Mouse (Mus musculus) spleen, adult 18-20 months (tissue): Measurements from ENCODE around the gene Med17.

Experiments
- DNase-seq, 2 experiments: peaks; one replicate each; pipeline ENCODE4 v3.0.0; 2022; ENCODE audit warnings: mixed read lengths in 2 of 2

Med17 gene

DNA sequence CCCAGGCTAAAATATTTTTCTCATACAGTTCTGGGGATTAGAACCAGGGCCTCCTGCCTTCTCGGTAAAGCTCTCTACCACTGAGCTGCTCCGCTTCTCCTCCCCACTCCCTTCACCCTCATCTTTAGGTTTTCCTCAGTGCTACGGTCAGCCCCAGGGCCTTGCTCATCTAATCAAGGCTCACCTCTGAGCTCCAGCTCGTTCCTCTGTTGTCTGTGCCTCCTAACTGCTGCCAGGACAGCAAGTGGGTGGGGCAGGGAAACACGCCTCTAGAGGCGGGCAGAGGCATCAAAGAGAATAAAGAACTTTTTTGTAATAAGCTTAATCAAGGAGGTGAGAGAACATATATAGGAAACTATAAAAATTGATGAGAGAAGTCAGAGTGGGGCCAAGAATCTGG, 8.1 kb upstream of the Med17 start:
- no peak for DNase-seq

DNA sequence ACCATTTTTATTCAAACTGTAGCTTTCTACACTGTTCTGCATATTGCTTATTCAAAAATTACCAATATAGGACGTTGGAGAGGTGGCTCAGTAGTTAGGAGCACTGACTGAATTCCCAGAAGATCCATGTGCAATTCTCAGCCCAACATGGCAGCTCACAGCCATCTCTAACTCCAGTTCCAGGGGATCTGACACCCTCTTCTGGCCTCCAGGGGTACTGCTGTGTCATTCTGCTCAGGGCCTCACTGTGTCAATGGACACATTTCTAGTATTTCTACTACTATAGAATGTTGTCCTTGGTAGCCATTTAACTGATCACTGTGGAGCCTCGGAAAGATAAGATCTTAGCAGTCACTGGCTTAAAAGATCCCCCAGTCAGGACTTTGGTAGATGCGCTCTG, 5.7 kb upstream of the Med17 start:
- DNase-seq = no peak

DNA sequence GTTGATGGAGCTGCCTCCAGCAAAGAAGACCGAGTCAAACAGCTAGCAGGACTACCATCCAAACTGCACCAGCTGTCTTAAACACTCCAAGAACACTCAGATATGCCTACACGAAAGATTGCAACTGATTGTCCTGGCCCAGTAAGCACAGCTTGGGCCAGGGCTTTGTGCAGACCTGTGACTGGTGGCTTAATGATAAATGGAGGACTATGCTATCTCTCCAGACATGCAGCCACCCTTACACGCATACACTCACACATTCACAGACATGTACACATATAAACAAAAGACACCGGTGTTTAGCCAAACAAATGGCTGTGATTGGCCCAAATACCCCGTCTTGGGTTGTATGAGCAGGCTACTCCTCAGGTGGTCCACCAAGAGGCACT, 754 bp upstream of the Med17 start:
- DNase-seq = peak in 1 of 2 experiments; percentile 11

DNA sequence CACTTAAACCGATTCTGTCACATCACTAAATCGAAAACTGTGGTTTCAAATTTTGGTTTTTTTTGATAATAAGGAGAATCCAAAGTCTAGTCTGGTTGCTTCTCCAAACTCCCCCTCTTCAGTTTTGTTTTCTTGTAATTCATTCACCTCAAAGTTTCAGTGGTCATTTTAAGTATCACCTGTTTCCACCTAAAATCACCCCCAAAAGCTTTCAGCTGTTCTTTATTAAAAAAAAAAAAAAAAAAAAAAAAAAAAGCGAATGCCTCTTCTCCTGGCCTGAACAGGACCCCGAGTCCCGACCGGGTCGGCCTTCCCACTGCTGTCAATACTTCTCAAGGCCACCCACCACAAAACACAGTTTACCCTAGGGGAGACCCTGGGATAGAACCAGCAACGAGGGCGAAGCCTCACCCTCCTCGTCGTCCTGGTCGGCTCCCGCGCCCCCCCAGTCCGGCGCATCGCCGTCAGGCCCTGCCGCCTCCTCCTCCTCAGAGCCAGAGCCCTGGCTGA, 537 bp downstream of the Med17 start:
- DNase-seq = no peak

DNA sequence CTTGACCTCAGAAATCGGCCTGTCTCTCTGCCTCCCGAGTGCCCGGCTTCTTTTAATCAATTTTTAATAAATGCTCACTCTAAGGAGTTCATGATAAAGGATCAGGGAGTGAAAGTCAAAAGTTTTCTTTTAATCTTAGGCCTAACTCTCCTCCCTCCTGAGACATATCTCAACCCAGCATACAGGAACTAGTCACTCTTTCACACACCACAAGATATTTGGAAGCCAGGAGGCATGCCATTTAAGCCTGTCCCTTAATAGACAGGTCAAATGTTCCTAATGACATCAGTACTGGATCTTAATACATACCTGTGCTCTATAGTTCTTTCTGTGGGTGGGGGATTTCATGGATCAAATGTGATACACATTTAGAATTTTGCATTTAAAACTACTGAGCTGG, 1.4 kb downstream of the Med17 start:
- no peak for DNase-seq

- no peak for DNase-seq
Observed at GRCm38 (mm10) chr9:15276855-15277254, 2.9 kb downstream of the Med17 start.

DNA sequence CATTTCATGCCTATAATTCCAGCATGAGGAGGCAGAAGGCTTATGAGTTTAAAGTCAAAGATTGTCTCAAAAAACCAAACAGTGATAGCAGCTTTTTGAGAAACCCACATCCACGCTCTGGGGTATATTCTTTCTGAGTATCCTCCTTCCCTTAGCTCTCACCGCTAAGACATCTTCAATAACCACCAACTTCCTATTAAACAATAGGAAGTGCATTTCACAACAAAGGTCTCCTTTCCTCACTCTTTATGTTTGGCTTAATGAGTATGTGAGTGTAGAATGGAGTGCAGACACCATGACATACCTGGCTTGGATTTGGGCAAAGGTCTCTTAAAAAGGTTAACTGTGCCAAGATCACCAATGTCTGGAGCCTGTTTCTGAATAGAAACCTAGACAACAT, 5.8 kb downstream of the Med17 start:
- no peak for DNase-seq

- no peak for DNase-seq
Observed at GRCm38 (mm10) chr9:15263487-15263886, 16.2 kb downstream of the Med17 start.

DNA sequence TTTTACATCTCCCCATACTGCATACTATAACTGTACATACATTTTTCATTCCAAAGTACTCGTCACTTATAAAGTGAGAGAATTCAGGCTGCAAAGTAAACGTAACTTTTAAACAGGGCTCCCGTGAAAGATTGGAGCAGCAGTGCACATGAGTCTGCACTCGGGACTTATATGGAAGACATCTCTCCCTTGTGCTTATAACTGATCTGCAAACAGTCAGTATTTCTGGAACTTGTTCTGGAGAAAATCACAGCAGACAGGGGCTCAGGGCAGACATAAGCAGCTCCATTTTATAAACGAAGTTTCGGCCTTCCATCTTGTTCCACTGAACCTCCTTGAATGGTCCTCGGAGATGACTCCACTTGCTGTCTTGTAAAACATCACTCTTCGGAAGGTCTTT, 17.8 kb downstream of the Med17 start:
- no peak for DNase-seq

GRCm38 (mm10) chr9:15256214-15256613, 23.5 kb downstream of the Med17 start:
- no peak for DNase-seq

- DNase-seq = no peak
Observed at GRCm38 (mm10) chr9:15254501-15254900, 25.2 kb downstream of the Med17 start.

DNA sequence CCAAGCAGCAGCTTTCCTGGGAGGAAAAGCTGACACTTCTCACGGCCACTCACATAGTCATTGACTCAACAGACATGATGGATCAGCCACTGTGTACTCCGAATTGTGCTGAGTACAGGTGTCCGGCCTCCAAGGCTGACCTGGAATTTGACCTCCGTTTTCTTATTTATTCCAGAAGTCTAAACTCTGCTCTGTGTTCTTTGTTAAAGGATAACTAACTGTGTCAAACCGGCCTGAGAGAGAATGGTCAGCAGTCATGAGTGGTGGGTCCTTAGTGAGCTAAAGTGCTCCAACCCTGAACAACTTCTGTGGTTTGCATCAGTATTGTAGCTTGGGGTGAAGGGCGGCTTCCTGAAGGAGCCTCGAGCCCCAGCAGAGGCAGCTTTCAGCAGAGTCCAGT, 27.5 kb downstream of the Med17 start:
- DNase-seq = no peak

DNA sequence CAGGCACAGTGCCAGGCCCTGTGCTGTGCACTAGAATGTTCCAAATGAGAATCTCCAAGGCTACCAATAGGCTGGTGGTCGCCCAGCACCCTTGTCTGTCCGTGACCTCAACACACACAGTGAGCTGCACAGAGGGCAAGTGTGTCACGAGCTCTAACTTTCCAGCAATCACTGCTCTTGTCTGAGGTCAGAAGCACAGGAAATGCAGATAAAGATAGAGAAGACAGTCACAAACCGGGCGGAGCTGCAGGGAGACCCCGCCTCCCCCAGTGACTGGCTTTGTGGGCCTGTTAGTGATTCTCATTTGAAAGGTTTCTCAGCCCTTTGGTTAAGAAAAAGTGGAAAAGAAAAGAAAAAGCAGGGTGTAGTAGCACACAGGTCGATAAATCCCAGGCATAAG, 29.4 kb downstream of the Med17 start:
- no peak for DNase-seq

DNA sequence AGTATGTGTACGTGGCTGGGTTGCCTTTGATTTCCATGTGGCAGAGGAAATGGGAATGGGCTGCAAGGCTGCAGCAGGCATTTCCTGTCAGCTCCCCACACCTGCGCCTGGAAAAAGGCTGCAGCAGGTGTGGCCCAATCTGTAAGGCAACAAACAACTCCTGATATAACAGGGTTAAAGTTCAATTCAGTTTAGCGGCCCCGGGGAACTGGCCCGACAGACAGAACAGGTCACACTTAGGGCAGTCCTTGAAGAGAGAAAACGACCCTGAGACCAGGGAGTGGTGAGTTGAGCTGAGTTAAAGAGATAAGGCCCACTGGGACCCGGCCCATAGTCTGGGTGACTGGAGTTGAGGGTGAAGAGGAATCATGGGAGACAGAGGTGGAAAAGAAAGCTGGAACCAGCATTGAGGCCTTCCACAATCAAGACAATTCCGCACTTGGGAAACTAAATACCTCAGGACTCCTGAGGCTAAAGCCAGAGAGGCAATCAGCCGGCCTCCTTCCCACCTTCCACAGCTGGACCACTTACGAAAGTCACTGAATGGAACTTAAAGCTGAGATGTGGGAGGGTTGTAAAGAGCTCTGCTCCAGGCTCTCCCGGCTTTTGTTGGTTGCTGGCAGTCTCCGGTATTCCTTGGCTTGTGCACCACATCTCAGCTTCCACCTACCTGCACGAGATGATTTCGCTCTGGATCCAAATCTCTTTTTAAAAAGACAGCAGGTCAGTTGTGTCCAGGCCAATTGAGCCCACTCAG, 34.2 kb downstream of the Med17 start:
- no peak for DNase-seq

DNA sequence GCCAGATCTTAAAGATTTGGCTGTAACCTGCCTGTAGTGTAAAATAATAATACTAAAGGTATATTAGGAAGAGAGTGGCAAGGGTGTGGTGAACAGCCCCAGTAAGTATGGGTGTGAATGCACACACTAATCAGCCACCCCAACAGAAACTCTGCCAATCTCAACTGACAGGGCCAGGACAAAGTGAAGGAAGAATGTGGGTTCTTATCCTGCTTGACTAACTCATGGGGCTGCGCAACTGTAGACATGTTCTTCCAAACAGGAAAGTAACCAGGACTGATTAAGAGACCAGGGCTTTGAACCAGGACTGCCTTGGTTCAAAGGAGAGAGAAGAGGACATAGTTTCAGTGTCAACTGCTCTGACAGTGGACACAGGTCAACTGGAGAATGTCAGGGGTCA, 37.6 kb downstream of the Med17 start:
- DNase-seq = no peak

GRCm38 (mm10) chr9:15241596-15241939, 38.2 kb downstream of the Med17 start:
- no peak for DNase-seq

- DNase-seq = no peak
Observed at GRCm38 (mm10) chr9:15240863-15241595, 38.7 kb downstream of the Med17 start.

GRCm38 (mm10) chr9:15240006-15240405, 39.7 kb downstream of the Med17 start:
- no peak for DNase-seq

- DNase-seq = no peak
Observed at GRCm38 (mm10) chr9:15239042-15239925, 40.4 kb downstream of the Med17 start, which contains the start of gene Vstm5. Vstm5 (plus strand) TSS chr9:15239045.

GRCm38 (mm10) chr9:15238297-15238990, 41.3 kb downstream of the Med17 start:
- no peak for DNase-seq

GRCm38 (mm10) chr9:15237516-15238296, 42.0 kb downstream of the Med17 start:
- no peak for DNase-seq

- no peak for DNase-seq
Observed at GRCm38 (mm10) chr9:15235986-15236385, 43.7 kb downstream of the Med17 start.
